Mouse (Mus musculus) cortical plate, adult 2 months (tissue): Measurements from ENCODE around the gene Plekhg5. TPM values are rescaled to one million over a fixed set of nuclear protein-coding genes. Genes with fewer than 3 reads are reported as not detected.
A peak's percentile ranks its signal among the peaks of the same experiment; 100 is the strongest.

Experiments
- H3K27ac ChIP-seq: fragments of 200-500 bp; 2 replicates; pipeline ENCODE4 v1.5.1; 2012; ENCODE audit warnings: low read length, control low read depth, inconsistent platforms; ENCODE audit not compliant: insufficient read depth
- H3K4me1 ChIP-seq: fragments of 200-500 bp; 2 replicates; pipeline ENCODE4 v1.6.1; 2011; ENCODE audit warnings: low read length; ENCODE audit not compliant: control insufficient read depth, insufficient read depth
- H3K4me3 ChIP-seq: fragments of 200-500 bp; 2 replicates; pipeline ENCODE4 v1.5.1; 2011; ENCODE audit warnings: mild to moderate bottlenecking, low read length, control low read depth; ENCODE audit not compliant: insufficient read depth
- CTCF ChIP-seq: fragments of 200-500 bp; IDR thresholded peaks from 2 replicates; pipeline ENCODE4 v1.5.1; 2011; ENCODE audit warnings: mild to moderate bottlenecking, control low read depth, low read length; ENCODE audit not compliant: insufficient read depth; ENCODE audit errors: extremely low read depth
- POLR2A ChIP-seq: fragments of 200-500 bp; IDR thresholded peaks from 2 replicates; pipeline ENCODE4 v1.6.1; 2011; ENCODE audit warnings: mild to moderate bottlenecking, low read length, control low read depth; ENCODE audit not compliant: insufficient read depth; ENCODE audit errors: extremely low read depth
- polyA plus RNA-seq: library from polyadenylated mRNA; depleted of rRNA; stranded (reverse); fragments of >200 nt; gene quantifications from 2 replicates; pipeline ENCODE4 v1.2.3, GENCODE M21; 2012

Plekhg5 gene
- polyA plus RNA-seq, 1 experiment, result 59.9 TPM

DNA sequence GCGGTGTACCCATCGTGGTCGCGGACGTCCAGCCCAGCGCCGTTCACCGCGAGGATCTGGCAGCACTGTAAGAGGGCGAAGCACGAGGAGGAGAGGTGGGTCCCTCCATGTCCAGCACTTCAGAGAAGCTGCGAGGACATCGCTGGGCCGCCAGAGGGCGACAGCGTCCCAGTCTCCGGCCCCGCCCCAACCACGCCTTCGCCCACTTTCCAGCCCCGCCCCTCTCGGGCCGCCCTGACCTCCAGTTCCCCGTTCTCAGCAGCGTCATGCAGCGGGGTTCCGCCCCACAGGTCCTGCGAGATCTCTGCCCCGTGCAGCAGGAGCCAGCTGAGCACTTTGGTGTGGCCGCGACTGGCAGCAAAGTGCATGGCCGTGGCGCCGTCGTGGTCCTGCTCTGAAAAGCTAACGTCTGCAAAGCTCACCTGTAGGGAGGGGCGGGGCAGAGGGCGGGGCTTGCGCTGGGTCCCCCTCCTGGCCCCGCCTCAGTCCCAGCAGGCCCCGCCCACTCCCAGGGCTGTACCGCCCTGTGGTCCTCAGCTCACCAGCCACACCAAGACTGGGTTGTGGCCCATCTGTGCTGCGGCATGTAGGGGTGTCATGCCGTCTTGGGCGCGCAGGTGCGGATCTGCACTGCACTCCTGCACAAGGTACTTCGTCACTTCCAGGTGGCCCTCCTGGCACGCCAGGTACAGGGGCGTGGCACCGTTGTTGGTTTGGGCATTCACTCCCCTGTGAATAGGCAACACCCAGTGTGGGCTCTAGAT is 66.4 kb downstream of the Plekhg5 start:
- no peak overlapping the region for H3K27ac ChIP-seq
- peak overlapping the region; percentile 30 for H3K4me3 ChIP-seq
- TF ChIP-seq POLR2A (no peak), CTCF (peak; percentile 58)
- H3K4me1 ChIP-seq, result peaks cover 4% of the 10 kb centered on the region

DNA sequence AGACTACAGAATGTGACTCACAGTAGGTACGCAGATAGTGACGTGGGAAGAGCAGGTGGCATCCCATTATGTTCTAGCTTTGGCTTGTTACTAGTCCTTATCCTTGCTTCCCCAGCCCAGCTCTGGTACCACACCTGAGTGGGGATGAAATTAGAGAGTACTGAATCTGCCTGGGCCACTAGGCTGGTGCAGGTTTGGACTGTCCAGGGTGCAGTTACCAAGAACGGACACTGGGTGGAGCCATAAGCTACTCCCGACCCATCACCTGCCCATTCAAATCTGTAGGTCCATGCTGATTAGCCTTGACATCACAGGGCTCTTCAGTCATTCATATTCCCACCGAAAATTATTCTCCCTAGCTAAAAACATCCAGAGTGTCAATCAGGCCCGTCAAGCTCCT is 68.1 kb downstream of the Plekhg5 start:
- H3K4me3 ChIP-seq, result no peak overlapping the region
- TF ChIP-seq CTCF, result peak; percentile 64
- no peak for TF ChIP-seq POLR2A
- H3K27ac ChIP-seq, result no peak overlapping the region
- H3K4me1 ChIP-seq, result peaks cover 4% of the 10 kb centered on the region

DNA sequence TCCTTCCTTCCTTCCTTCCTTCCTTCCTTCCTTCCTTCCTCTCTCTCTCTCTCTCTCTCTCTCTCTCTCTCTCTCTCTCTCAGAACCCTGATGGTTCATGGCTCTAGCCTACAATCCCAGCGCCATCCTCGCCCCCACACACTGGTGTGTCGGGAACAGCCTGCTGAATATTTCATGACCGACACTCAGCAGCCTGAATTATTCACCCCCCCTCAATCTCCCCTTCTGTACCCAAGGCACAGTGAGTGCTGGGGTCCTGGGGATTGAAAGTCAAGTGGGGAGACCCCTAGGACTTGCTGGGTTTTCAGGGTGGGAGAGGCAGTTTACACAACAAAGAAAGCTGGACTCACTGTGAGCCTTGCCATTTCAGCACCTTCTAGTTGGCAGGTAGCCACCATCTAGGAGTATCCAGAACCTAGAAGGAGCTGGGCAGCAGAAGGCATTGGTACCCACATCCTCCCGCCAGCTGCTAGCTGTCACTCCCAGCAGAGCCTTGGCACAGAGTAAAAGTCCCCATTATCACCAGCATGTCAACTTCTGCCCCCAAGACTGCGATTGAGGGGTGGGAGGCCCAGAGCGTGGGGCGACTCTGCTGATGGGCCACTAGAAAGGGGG is 69.3 kb downstream of the Plekhg5 start:
- Histone ChIP-seq H3K27ac (no peak overlapping the region), H3K4me1 (peaks cover 4% of the 10 kb centered on the region), H3K4me3 (no peak overlapping the region)
- TF ChIP-seq CTCF, result no peak
- TF ChIP-seq POLR2A, result no peak

DNA sequence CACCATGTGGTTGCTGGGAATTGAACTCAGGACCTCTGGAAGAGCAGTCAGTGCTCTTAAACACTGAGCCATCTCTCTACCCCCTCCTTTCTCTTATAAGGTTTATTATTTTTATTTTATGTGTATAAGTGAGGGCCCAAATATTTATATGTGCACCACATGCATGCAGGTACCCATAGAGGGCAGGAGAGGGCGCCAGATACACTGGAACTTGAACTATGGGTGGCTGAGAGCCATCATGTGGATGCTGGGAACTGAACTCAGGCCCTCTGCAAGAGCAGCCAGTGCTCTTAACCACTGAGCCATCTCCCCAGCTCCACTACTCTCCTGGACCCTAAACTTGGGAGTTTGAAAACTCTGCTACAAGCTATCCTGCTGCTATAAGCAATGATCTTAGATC is 71.3 kb downstream of the Plekhg5 start:
- TF ChIP-seq CTCF (no peak), POLR2A (no peak)

DNA sequence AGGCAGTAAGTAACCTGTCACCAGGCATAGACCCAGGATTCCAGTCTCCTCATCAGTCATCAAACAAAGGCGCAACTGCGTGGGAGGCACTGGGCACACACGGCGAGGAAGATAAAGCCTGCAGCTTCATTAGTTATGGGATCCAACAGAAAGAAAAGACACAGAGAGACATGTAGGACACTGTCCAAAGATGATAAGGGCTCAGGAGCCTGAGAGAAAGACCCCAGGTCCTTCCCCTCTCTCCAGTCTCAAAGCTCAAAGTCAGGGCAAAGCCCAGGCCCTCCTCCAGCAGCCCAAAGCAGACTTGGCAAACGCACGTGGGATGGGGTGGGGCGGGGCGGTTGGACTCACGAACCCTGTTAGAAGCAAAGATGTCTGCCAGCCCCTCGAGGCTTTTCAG is 73.2 kb downstream of the Plekhg5 start:
- no peak overlapping the region for H3K27ac ChIP-seq
- H3K4me3 ChIP-seq, result no peak overlapping the region
- TF ChIP-seq POLR2A, result no peak
- TF ChIP-seq CTCF, result no peak
- peaks cover 4% of the 10 kb centered on the region for H3K4me1 ChIP-seq

More for the DNA sequence above, 71.3 kb downstream of the Plekhg5 start:
- Histone ChIP-seq H3K4me3 (no peak overlapping the region), H3K27ac (no peak overlapping the region), H3K4me1 (peaks cover 4% of the 10 kb centered on the region)

DNA sequence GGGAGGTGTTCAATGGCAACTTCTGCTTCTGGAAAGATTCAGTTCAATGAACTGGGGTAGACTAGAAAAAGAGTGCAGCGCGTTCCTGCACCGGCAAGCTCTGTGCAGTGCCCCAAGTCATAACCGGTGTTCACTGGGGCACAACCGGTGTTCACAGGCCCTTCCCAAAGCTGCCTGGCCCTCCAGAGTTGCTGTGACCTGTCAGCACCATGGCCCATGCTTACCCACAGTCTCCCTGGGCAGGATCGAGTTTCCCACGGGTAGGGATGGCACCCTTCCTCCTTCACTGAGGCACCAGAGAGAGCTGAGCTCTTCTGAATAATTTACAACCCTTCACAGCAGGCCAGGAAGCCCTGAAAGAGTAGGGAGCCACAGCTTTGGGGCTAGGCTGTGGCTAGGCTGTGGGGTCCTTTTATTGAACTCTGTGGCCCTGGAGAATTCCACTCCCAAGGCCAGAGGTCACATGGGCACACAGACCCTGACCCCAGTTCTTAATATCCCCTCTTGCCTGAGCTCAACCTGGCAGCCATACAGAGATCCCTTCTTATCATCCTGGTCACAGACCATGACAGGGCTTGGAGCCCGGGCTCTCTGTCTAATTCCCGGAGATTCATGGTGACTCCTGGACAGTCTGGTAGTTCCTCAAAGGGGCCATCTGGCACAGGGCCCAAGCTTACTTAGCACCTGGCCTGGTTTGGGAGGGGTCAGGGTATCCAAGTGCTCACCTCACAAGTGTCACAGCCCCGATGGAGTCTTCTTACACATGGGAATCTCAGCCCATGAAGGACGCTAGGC is 73.9 kb downstream of the Plekhg5 start:
- TF ChIP-seq CTCF (no peak), POLR2A (no peak)
- H3K4me3 ChIP-seq, result no peak overlapping the region
- H3K27ac ChIP-seq, result no peak overlapping the region
- H3K4me1 ChIP-seq, result no peaks in the 10 kb centered on the region

DNA sequence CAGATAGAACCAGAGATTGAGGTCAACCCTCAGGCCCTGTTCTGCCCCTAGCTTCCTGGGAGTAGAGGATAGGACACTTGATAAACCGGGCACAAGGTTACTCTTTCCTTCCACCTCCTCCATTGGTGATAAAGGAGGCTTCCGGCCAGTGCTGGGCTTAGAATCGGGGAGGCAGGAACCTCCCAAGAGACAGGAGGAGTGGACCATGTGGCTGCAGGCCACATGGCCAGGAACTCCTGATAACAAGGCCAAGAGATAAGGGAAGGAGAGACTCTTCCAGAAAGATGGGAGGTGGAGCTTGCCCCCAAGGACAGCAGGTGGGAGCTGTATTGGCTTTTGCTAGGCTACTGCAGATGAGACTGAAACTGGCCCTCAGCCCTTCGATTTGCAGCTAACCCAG is 78.2 kb downstream of the Plekhg5 start:
- no peak overlapping the region for H3K4me3 ChIP-seq
- TF ChIP-seq CTCF (no peak), POLR2A (no peak)
- H3K4me1 ChIP-seq, result no peaks in the 10 kb centered on the region
- H3K27ac ChIP-seq, result no peak overlapping the region

DNA sequence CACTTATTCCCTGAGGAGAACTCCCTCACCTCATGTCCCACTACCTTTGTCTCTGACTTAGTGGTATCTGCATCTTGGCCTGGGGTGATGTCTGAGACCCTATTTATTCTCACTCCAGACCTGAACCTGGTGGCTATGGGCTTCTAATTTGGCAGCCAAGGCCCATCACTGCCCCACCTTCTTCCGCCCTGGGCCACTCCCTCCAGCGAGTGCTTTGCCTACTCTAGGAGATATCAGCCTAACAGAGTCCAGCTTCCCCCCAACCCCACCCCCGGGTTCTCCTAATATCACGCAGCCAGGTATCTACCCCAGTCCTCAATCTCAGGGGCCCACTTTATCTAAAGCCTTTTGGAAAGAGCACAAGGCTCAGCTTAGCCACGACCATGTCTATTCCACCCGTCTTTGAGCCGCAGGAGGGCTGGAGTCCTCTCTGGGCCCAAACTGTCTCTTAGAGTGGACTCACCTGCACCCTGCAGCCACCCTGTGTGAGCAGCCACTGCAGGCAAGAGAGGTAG is 79.2 kb downstream of the Plekhg5 start:
- H3K4me1 ChIP-seq, result no peaks in the 10 kb centered on the region
- H3K4me3 ChIP-seq, result no peak overlapping the region
- H3K27ac ChIP-seq, result no peak overlapping the region
- no peak for TF ChIP-seq CTCF
- TF ChIP-seq POLR2A, result no peak

DNA sequence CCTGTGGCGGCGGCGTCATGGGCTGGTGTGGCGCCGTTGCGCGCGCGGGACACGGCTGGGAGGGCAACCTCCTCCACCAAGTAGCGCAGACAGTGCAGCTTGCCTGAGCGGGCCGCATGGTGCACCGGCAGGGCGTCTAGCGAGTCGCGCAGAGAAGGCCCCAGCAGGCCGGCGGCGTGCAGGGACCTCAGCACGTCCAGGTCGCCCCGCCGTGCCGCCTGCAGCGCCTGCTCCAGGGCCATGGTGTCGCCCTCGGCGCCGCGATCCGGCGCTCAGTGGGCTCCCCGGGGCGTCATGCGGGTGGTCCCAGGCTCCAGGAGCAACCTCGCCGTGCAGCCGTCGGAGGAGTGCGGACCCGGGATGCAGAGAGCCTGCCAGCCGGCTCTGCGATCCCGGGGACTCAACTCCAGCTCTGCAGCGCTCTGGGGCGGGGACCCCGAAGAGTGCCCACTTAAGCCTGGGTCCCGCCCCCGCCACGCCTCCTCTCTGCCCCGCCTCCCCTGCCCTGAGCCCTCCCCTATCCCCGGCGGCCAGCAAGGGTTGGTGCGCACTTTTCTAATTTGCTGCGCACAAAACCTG is 79.8 kb downstream of the Plekhg5 start, which contains the start of gene Espn:
Gene Espn (minus strand): TSS at position 406 of the 579 bp plus-strand sequence.
- Histone ChIP-seq H3K27ac (no peak within 1 kb of the TSS), H3K4me1 (no peaks in the 10 kb centered on the region), H3K4me3 (no peak within 1 kb of the TSS)
- no peak for TF ChIP-seq POLR2A
- TF ChIP-seq CTCF, result no peak
